Mouse (Mus musculus) small intestine, adult 2 months (tissue): Measurements from ENCODE around the gene 1700016K19Rik.

Source experiments
- CTCF ChIP-seq: fragments of 200-500 bp; IDR thresholded peaks from 2 replicates; pipeline ENCODE4 v1.5.1; 2012; ENCODE audit warnings: low read depth, mild to moderate bottlenecking, control low read depth, inconsistent platforms, low read length, moderate library complexity, mixed read lengths; ENCODE audit not compliant: insufficient replicate concordance, insufficient read length; ENCODE audit errors: extremely low read depth
- POLR2A ChIP-seq: fragments of 200-500 bp; IDR thresholded peaks from 2 replicates; pipeline ENCODE4 v1.6.1; 2012; ENCODE audit warnings: low read depth, mild to moderate bottlenecking, control low read depth, inconsistent platforms, low read length, moderate library complexity

DNA sequence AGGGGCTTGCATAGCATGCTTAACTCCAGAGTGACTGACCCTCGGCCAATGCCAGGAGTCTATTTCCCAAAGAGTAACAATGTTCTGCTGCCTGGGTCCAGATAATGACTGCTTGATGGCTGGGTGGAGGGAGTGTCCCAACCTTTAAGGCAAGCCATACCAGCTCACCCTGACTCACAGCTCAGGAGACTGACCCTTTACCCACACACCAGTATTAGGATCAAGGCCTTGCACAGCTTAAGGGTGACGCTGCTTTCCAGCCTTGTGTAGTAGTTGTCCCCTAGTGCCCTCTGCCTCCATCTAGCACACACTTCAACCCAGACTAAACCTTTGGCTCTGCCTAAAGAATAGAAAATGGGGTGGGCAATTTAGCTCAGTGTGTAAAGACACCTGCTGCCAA, 8.4 kb downstream of the 1700016K19Rik start:
- TF ChIP-seq CTCF (no peak), POLR2A (no peak)
